Mouse (Mus musculus) heart, adult 11 months (tissue): ENCODE measurements at regions not wholly inside any gene's neighbourhood (a gene's known extent, or its start where the extent isn't known, plus 50 kb on each side); places are given as distances from the start of the nearest gene placed in this dataset.

Experiments
- DNase-seq: peaks from one replicate; pipeline ENCODE4 v3.0.0; 2022

- no peak for DNase-seq
These were observed 97.0 kb upstream of the Fshr start for GRCm38 (mm10) chr17:89297277-89298002.

GRCm38 (mm10) chr17:89281321-89281720 lies 80.8 kb upstream of the Fshr start:
- DNase-seq: no peak

GRCm38 (mm10) chr17:89272141-89272540 lies 71.7 kb upstream of the Fshr start:
- DNase-seq: no peak

GRCm38 (mm10) chr17:89255687-89256086 lies 55.2 kb upstream of the Fshr start:
- DNase-seq: no peak

GRCm38 (mm10) chr17:89250811-89251210 lies 50.3 kb upstream of the Fshr start:
- DNase-seq: no peak
